Mouse (Mus musculus) mature B cell (primary cell): ENCODE measurements around the gene Isg15.

Experiments
- in situ Hi-C: fragments of 300-500 bp; cut with MboI; formaldehyde crosslinking; loops from 2 replicates; pipeline ENCODE4 v1.14.3; 2019

Gene Isg15

GRCm38 (mm10) chr4:156203001-156203412 lies 2.4 kb upstream of the Isg15 start, which contains the start of gene AW011738:
AW011738 (plus strand) TSS chr4:156203304.
- in situ Hi-C loops = no loop called here

GRCm38 (mm10) chr4:156202462-156202893 lies 1.9 kb upstream of the Isg15 start:
- in situ Hi-C loops = no loop called here

GRCm38 (mm10) chr4:156197829-156198205 lies 2.8 kb downstream of the Isg15 start:
- in situ Hi-C loops = loop anchor here (10.0 kb wide), 1 partner anchor 83 kb away; no protein-coding TSS in a partner anchor

GRCm38 (mm10) chr4:156197131-156197828 lies 3.3 kb downstream of the Isg15 start, which contains the start of gene Agrn:
Agrn (minus strand) TSS chr4:156197488.
- in situ Hi-C loops = loop anchor here (10.0 kb wide), 1 partner anchor 82 kb away; no protein-coding TSS in a partner anchor

GRCm38 (mm10) chr4:156195927-156196870 lies 4.4 kb downstream of the Isg15 start:
- in situ Hi-C loops = loop anchor here (10.0 kb wide), 1 partner anchor 81 kb away; no protein-coding TSS in a partner anchor

- in situ Hi-C loops = loop anchor here (10.0 kb wide), 1 partner anchor 80 kb away; no protein-coding TSS in a partner anchor
Observed at GRCm38 (mm10) chr4:156194346-156194745, 6.3 kb downstream of the Isg15 start.

- in situ Hi-C loops = loop anchor here (10.0 kb wide), 1 partner anchor 79 kb away; no protein-coding TSS in a partner anchor
Observed at GRCm38 (mm10) chr4:156193906-156194305, 6.7 kb downstream of the Isg15 start.

- in situ Hi-C loops = loop anchor here (10.0 kb wide), 1 partner anchor 78 kb away; no protein-coding TSS in a partner anchor
Observed at GRCm38 (mm10) chr4:156193200-156193590, 7.4 kb downstream of the Isg15 start.

GRCm38 (mm10) chr4:156192421-156193199 lies 8.0 kb downstream of the Isg15 start:
- in situ Hi-C loops = loop anchor here (10.0 kb wide), 1 partner anchor 78 kb away; no protein-coding TSS in a partner anchor

GRCm38 (mm10) chr4:156188811-156189323 lies 11.8 kb downstream of the Isg15 start:
- in situ Hi-C loops = no loop called here

- in situ Hi-C loops = no loop called here
Observed at GRCm38 (mm10) chr4:156188162-156188810, 12.3 kb downstream of the Isg15 start.

- in situ Hi-C loops = no loop called here
Observed at GRCm38 (mm10) chr4:156185950-156186850, 14.4 kb downstream of the Isg15 start.

- in situ Hi-C loops = no loop called here
Observed at GRCm38 (mm10) chr4:156185456-156185949, 15.1 kb downstream of the Isg15 start.

GRCm38 (mm10) chr4:156184291-156184954 lies 16.2 kb downstream of the Isg15 start:
- in situ Hi-C loops = no loop called here

GRCm38 (mm10) chr4:156183747-156184146 lies 16.9 kb downstream of the Isg15 start:
- in situ Hi-C loops = no loop called here

GRCm38 (mm10) chr4:156177630-156178029 lies 23.0 kb downstream of the Isg15 start:
- in situ Hi-C loops = no loop called here

GRCm38 (mm10) chr4:156171828-156172227 lies 28.8 kb downstream of the Isg15 start:
- in situ Hi-C loops = no loop called here

GRCm38 (mm10) chr4:156169129-156169528 lies 31.5 kb downstream of the Isg15 start:
- in situ Hi-C loops = no loop called here

- in situ Hi-C loops = no loop called here
Observed at GRCm38 (mm10) chr4:156168611-156169010, 32.0 kb downstream of the Isg15 start.
